Mouse (Mus musculus): Measurements from ENCODE around the gene Tm4sf4. TPM values are rescaled to one million over a fixed set of nuclear protein-coding genes. Genes with fewer than 3 reads are reported as not detected.

The Tm4sf4 gene
- polyA plus RNA-seq, 1 experiment from 2014 or later, result 0.55 TPM

GRCm38 (mm10) chr3:57466289-57466688, 41.2 kb downstream of the Tm4sf4 start:
- no peaks in the 10 kb centered on the region for H3K36me3 ChIP-seq (ENCODE audit: control insufficient read depth, insufficient read depth, low read length)
- DNase-seq (peak; percentile 73), ATAC-seq (ENCODE audit: low FRiP score, low TSS enrichment) (no peak)
- H3K27me3 ChIP-seq (ENCODE audit: control insufficient read depth, insufficient read depth, low read length), result no peaks in the 10 kb centered on the region
- no peak overlapping the region for H3K4me2 ChIP-seq (ENCODE audit: low read length)
- H3K27ac ChIP-seq (replicated peaks; ENCODE audit: low read depth, low read length), result no peak overlapping the region
- H3K9me3 ChIP-seq (ENCODE audit: control insufficient read depth, low read length), result no peaks in the 10 kb centered on the region
- H3K9ac ChIP-seq (replicated peaks; ENCODE audit: low read length), result no peak overlapping the region
- H3K4me1 ChIP-seq (ENCODE audit: control insufficient read depth, insufficient read depth, low read length), result peaks cover 8% of the 10 kb centered on the region
- no peak overlapping the region for H3K4me3 ChIP-seq (replicated peaks; ENCODE audit: low read depth, low read length)
- WGBS, result 71% methylated on average over 3 of the region's 3 CpGs

GRCm38 (mm10) chr3:57469325-57469724, 44.2 kb downstream of the Tm4sf4 start:
- 97% methylated on average over 3 of the region's 3 CpGs for WGBS
- H3K4me3 ChIP-seq (replicated peaks; ENCODE audit: low read depth, low read length), result no peak overlapping the region
- ATAC-seq (ENCODE audit: low FRiP score, low TSS enrichment), result no peak
- H3K4me1 ChIP-seq (ENCODE audit: control insufficient read depth, insufficient read depth, low read length), result peaks cover 18% of the 10 kb centered on the region
- no peaks in the 10 kb centered on the region for H3K36me3 ChIP-seq (ENCODE audit: control insufficient read depth, insufficient read depth, low read length)
- H3K4me2 ChIP-seq (ENCODE audit: low read length), result no peak overlapping the region
- DNase-seq, result no peak
- H3K9ac ChIP-seq (replicated peaks; ENCODE audit: low read length), result no peak overlapping the region
- no peak overlapping the region for H3K27ac ChIP-seq (replicated peaks; ENCODE audit: low read depth, low read length)
- no peaks in the 10 kb centered on the region for H3K9me3 ChIP-seq (ENCODE audit: control insufficient read depth, low read length)
- no peaks in the 10 kb centered on the region for H3K27me3 ChIP-seq (ENCODE audit: control insufficient read depth, insufficient read depth, low read length)

- DNase-seq, result peak; percentile 71
- H3K9ac ChIP-seq (replicated peaks; ENCODE audit: low read length), result 0 out of 2 replicates have a peak overlapping the region, but pooled peaks have one; percentile 36
- no peak overlapping the region for H3K4me3 ChIP-seq (replicated peaks; ENCODE audit: low read depth, low read length)
- H3K4me1 ChIP-seq (ENCODE audit: control insufficient read depth, insufficient read depth, low read length), result peaks cover 18% of the 10 kb centered on the region
- 18% methylated on average over 5 of the region's 5 CpGs for WGBS
- no peak; the same call in 1 of the 2 replicates for ATAC-seq (ENCODE audit: low FRiP score, low TSS enrichment)
- peak overlapping the region; percentile 21; the same call in 1 of the 2 replicates for H3K27ac ChIP-seq (replicated peaks; ENCODE audit: low read depth, low read length)
- no peaks in the 10 kb centered on the region for H3K27me3 ChIP-seq (ENCODE audit: control insufficient read depth, insufficient read depth, low read length)
- H3K4me2 ChIP-seq (ENCODE audit: low read length), result peak overlapping the region; percentile 52
- H3K36me3 ChIP-seq (ENCODE audit: control insufficient read depth, insufficient read depth, low read length), result no peaks in the 10 kb centered on the region
- H3K9me3 ChIP-seq (ENCODE audit: control insufficient read depth, low read length), result no peaks in the 10 kb centered on the region
Observed at GRCm38 (mm10) chr3:57470326-57470725, 45.2 kb downstream of the Tm4sf4 start.

- peak overlapping the region; percentile 52 for H3K4me2 ChIP-seq (ENCODE audit: low read length)
- no peaks in the 10 kb centered on the region for H3K9me3 ChIP-seq (ENCODE audit: control insufficient read depth, low read length)
- DNase-seq (peak; percentile 70), ATAC-seq (ENCODE audit: low FRiP score, low TSS enrichment) (peak; percentile 70; the same call in 1 of the 2 replicates)
- peak overlapping the region; percentile 19 for H3K4me3 ChIP-seq (replicated peaks; ENCODE audit: low read depth, low read length)
- peaks cover 18% of the 10 kb centered on the region for H3K4me1 ChIP-seq (ENCODE audit: control insufficient read depth, insufficient read depth, low read length)
- WGBS, result 1% methylated on average over 15 of the region's 15 CpGs
- H3K9ac ChIP-seq (replicated peaks; ENCODE audit: low read length), result peak overlapping the region; percentile 36; the same call in 1 of the 2 replicates
- H3K27ac ChIP-seq (replicated peaks; ENCODE audit: low read depth, low read length), result peak overlapping the region; percentile 21
- H3K36me3 ChIP-seq (ENCODE audit: control insufficient read depth, insufficient read depth, low read length), result no peaks in the 10 kb centered on the region
- H3K27me3 ChIP-seq (ENCODE audit: control insufficient read depth, insufficient read depth, low read length), result no peaks in the 10 kb centered on the region
Observed at GRCm38 (mm10) chr3:57470981-57471601, 46.0 kb downstream of the Tm4sf4 start.

GRCm38 (mm10) chr3:57472407-57472806, 47.3 kb downstream of the Tm4sf4 start:
- no peaks in the 10 kb centered on the region for H3K27me3 ChIP-seq (ENCODE audit: control insufficient read depth, insufficient read depth, low read length)
- H3K4me3 ChIP-seq (replicated peaks; ENCODE audit: low read depth, low read length), result no peak overlapping the region
- peaks cover 18% of the 10 kb centered on the region for H3K4me1 ChIP-seq (ENCODE audit: control insufficient read depth, insufficient read depth, low read length)
- ATAC-seq (ENCODE audit: low FRiP score, low TSS enrichment) (0 out of 2 replicates have a peak, but pooled peaks have one; percentile 49), DNase-seq (peak; percentile 68)
- H3K27ac ChIP-seq (replicated peaks; ENCODE audit: low read depth, low read length), result no peak overlapping the region
- H3K9me3 ChIP-seq (ENCODE audit: control insufficient read depth, low read length), result no peaks in the 10 kb centered on the region
- H3K36me3 ChIP-seq (ENCODE audit: control insufficient read depth, insufficient read depth, low read length), result no peaks in the 10 kb centered on the region
- WGBS, result 32% methylated on average over 4 of the region's 4 CpGs
- H3K4me2 ChIP-seq (ENCODE audit: low read length), result no peak overlapping the region; the same call in 1 of the 2 replicates
- H3K9ac ChIP-seq (replicated peaks; ENCODE audit: low read length), result no peak overlapping the region

- 93% methylated on average over 8 of the region's 8 CpGs for WGBS
- no peaks in the 10 kb centered on the region for H3K27me3 ChIP-seq (ENCODE audit: control insufficient read depth, insufficient read depth, low read length)
- H3K27ac ChIP-seq (replicated peaks; ENCODE audit: low read depth, low read length), result no peak overlapping the region
- peaks cover 18% of the 10 kb centered on the region for H3K4me1 ChIP-seq (ENCODE audit: control insufficient read depth, insufficient read depth, low read length)
- ATAC-seq (ENCODE audit: low FRiP score, low TSS enrichment) (no peak), DNase-seq (no peak)
- no peaks in the 10 kb centered on the region for H3K9me3 ChIP-seq (ENCODE audit: control insufficient read depth, low read length)
- no peak overlapping the region for H3K9ac ChIP-seq (replicated peaks; ENCODE audit: low read length)
- no peaks in the 10 kb centered on the region for H3K36me3 ChIP-seq (ENCODE audit: control insufficient read depth, insufficient read depth, low read length)
- H3K4me3 ChIP-seq (replicated peaks; ENCODE audit: low read depth, low read length), result no peak overlapping the region
- no peak overlapping the region for H3K4me2 ChIP-seq (ENCODE audit: low read length)
Observed at GRCm38 (mm10) chr3:57474421-57474820, 49.3 kb downstream of the Tm4sf4 start.

- Histone ChIP-seq H3K27ac (replicated peaks; ENCODE audit: low read depth, low read length) (no peak overlapping the region), H3K36me3 (ENCODE audit: control insufficient read depth, insufficient read depth, low read length) (no peaks in the 10 kb centered on the region), H3K4me2 (ENCODE audit: low read length) (no peak overlapping the region), H3K9ac (replicated peaks; ENCODE audit: low read length) (no peak overlapping the region), H3K4me3 (replicated peaks; ENCODE audit: low read depth, low read length) (no peak overlapping the region), H3K27me3 (ENCODE audit: control insufficient read depth, insufficient read depth, low read length) (no peaks in the 10 kb centered on the region), H3K4me1 (ENCODE audit: control insufficient read depth, insufficient read depth, low read length) (no peaks in the 10 kb centered on the region), H3K9me3 (ENCODE audit: control insufficient read depth, low read length) (no peaks in the 10 kb centered on the region)
- no peak for DNase-seq
- ATAC-seq (ENCODE audit: low FRiP score, low TSS enrichment), result no peak
- WGBS, result 84% methylated on average over 4 of the region's 4 CpGs
Observed at GRCm38 (mm10) chr3:57480640-57481039, 55.5 kb downstream of the Tm4sf4 start.

- no peak overlapping the region for H3K27ac ChIP-seq (replicated peaks; ENCODE audit: low read depth, low read length)
- 93% methylated on average over 5 of the region's 5 CpGs for WGBS
Observed at GRCm38 (mm10) chr3:57481981-57482380, 56.9 kb downstream of the Tm4sf4 start.

GRCm38 (mm10) chr3:57486068-57486467, 61.0 kb downstream of the Tm4sf4 start:
- 89% methylated on average over 4 of the region's 4 CpGs for WGBS
- Histone ChIP-seq H3K36me3 (ENCODE audit: control insufficient read depth, insufficient read depth, low read length) (no peaks in the 10 kb centered on the region), H3K27ac (replicated peaks; ENCODE audit: low read depth, low read length) (no peak overlapping the region), H3K4me3 (replicated peaks; ENCODE audit: low read depth, low read length) (no peak overlapping the region), H3K27me3 (ENCODE audit: control insufficient read depth, insufficient read depth, low read length) (no peaks in the 10 kb centered on the region), H3K4me1 (ENCODE audit: control insufficient read depth, insufficient read depth, low read length) (no peaks in the 10 kb centered on the region), H3K9ac (replicated peaks; ENCODE audit: low read length) (no peak overlapping the region), H3K9me3 (ENCODE audit: control insufficient read depth, low read length) (no peaks in the 10 kb centered on the region), H3K4me2 (ENCODE audit: low read length) (no peak overlapping the region)
- ATAC-seq (ENCODE audit: low FRiP score, low TSS enrichment) (no peak), DNase-seq (no peak)

More at GRCm38 (mm10) chr3:57481981-57482380, 56.9 kb downstream of the Tm4sf4 start:
- H3K4me3 ChIP-seq (replicated peaks; ENCODE audit: low read depth, low read length), result no peak overlapping the region
- H3K9me3 ChIP-seq (ENCODE audit: control insufficient read depth, low read length), result no peaks in the 10 kb centered on the region
- no peaks in the 10 kb centered on the region for H3K36me3 ChIP-seq (ENCODE audit: control insufficient read depth, insufficient read depth, low read length)
- H3K27me3 ChIP-seq (ENCODE audit: control insufficient read depth, insufficient read depth, low read length), result no peaks in the 10 kb centered on the region
- no peak for ATAC-seq (ENCODE audit: low FRiP score, low TSS enrichment)
- H3K4me1 ChIP-seq (ENCODE audit: control insufficient read depth, insufficient read depth, low read length), result no peaks in the 10 kb centered on the region
- no peak overlapping the region for H3K4me2 ChIP-seq (ENCODE audit: low read length)
- no peak for DNase-seq
- no peak overlapping the region for H3K9ac ChIP-seq (replicated peaks; ENCODE audit: low read length)
